Mouse (Mus musculus) gastrocnemius, adult 8-10 months (tissue): Measurements from ENCODE around the gene Il4i1. TPM values are rescaled to one million over a fixed set of nuclear protein-coding genes. Genes with fewer than 3 reads are reported as not detected.

ENCODE experiments used
- DNase-seq, 2 experiments: peaks; one replicate each; pipeline ENCODE4 v3.0.0; 2022; ENCODE audit warnings: low spot score in 2 of 2
- total RNA-seq, 4 experiments: library from RNA; stranded (reverse); gene quantifications; 2 replicates each; pipeline ENCODE4 v1.2.4; 2022

Il4i1 gene
- total RNA-seq, 4 experiments from 2014 or later = 1.8 to 4.4 (median 2.6) TPM

GRCm38 (mm10) chr7:44818751-44819235 is 2.6 kb downstream of the Il4i1 start:
- peak; percentile 65 to 67 for DNase-seq

GRCm38 (mm10) chr7:44819391-44819790 is 3.2 kb downstream of the Il4i1 start:
- DNase-seq = peak in 1 of 2 experiments; percentile 0

- DNase-seq = peak in 1 of 2 experiments; percentile 8
Measured at GRCm38 (mm10) chr7:44819863-44820262, 3.7 kb downstream of the Il4i1 start.

GRCm38 (mm10) chr7:44820525-44820924 is 4.3 kb downstream of the Il4i1 start:
- peak in 1 of 2 experiments; percentile 1 for DNase-seq

GRCm38 (mm10) chr7:44821666-44822448 is 5.7 kb downstream of the Il4i1 start:
- peak in 1 of 2 experiments; percentile 2 for DNase-seq

GRCm38 (mm10) chr7:44823409-44823808 is 7.2 kb downstream of the Il4i1 start:
- DNase-seq = peak in 1 of 2 experiments; percentile 1

GRCm38 (mm10) chr7:44824872-44825271 is 8.7 kb downstream of the Il4i1 start:
- DNase-seq = peak; percentile 57 to 67

GRCm38 (mm10) chr7:44826771-44827170 is 10.6 kb downstream of the Il4i1 start:
- DNase-seq = no peak

- no peak for DNase-seq
Measured at GRCm38 (mm10) chr7:44828706-44829105, 12.5 kb downstream of the Il4i1 start.

- no peak for DNase-seq
Measured at GRCm38 (mm10) chr7:44832763-44833162, 16.6 kb downstream of the Il4i1 start.

DNA sequence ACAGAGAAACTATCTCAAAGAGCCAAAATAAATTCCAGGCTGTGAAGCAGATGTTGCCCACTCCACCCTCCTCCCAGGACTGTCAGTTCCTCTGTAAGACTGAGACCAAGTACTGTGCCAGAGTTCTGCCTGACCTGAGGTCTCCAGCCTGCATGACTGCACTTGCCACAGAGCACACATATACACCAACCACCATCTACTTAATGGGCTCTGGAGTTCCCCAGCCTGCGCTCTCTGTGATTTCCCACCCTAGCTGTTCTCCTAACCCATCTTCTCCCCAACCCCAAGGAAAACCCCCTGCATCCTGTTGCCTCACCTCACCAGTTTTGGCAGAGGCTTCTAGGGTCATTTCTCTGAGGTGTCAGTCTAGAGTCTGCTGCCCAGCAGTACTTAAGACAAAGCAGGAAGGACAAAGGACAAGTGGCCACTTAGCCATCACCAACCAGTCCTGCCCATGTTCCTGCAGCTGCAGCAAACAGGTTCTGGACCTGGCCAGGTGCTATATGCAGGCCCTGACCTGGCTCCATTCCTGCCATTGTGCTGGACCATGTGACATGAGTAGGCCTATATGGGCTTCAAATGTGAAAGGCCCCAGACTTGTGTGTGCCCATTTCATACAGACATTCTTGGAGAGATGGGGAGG is 19.3 kb downstream of the Il4i1 start:
- DNase-seq = no peak

DNA sequence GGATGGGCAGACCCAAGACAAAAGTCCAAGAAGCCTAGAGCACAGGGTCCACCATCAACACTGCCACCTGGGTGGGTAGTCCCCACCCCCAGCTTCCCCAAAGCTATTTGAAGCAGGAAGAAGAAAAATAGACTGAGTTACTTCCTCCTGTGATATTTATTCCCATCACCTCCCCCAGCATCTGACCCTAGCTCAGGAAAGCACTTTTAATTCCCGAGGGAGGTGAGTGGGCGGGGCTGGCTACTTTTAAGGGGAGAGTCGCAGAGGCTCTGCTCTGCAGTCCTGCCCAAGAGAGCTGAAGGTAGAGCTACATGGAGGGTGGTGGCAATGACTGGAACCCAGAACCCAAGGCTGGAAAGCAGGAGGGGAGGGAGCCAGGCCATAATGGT is 19.8 kb downstream of the Il4i1 start:
- DNase-seq = no peak

GRCm38 (mm10) chr7:44836423-44837053 is 20.4 kb downstream of the Il4i1 start:
- DNase-seq = peak; percentile 70 to 80

GRCm38 (mm10) chr7:44838073-44838472 is 21.9 kb downstream of the Il4i1 start:
- DNase-seq = no peak

DNA sequence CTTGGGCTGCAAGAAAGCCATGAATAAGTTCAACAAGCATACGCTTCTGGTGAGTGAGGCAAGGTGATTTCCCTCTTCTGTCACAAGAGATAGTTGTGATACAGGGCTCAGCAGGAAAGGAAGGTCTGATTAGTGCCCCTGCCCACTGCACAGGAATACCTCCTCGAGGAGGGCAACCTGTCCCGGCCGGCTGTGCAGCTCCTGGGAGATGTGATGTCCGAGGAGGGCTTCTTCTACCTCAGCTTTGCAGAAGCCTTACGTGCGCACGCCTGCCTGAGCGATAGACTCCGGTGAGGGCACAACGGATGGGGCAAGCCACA is 22.9 kb downstream of the Il4i1 start:
- DNase-seq = no peak

GRCm38 (mm10) chr7:44839491-44840191 is 23.5 kb downstream of the Il4i1 start:
- DNase-seq = no peak

GRCm38 (mm10) chr7:44840426-44840825 is 24.2 kb downstream of the Il4i1 start:
- no peak for DNase-seq

- DNase-seq = no peak
Measured at GRCm38 (mm10) chr7:44841825-44842463, 25.8 kb downstream of the Il4i1 start.

DNA sequence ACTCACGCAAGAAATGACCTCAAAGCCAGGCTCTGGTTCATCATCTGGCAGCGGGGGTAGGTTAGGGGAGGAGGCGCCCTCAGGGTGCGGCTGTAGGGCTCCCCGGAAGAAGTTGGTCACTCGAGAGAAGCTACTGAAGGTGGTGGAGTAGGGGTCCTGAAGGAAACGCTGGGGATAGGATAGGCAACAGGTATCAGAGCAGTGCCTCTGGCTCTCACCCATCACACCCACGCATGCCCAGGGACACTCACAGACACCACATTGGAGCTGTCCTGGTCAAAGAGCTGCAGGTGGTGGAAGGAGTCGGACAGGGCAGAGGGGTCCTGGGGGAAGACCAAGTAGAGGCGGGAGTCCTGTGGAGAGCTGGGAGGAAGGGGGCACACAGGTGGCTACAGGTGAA is 28.8 kb downstream of the Il4i1 start:
- DNase-seq = no peak

DNA sequence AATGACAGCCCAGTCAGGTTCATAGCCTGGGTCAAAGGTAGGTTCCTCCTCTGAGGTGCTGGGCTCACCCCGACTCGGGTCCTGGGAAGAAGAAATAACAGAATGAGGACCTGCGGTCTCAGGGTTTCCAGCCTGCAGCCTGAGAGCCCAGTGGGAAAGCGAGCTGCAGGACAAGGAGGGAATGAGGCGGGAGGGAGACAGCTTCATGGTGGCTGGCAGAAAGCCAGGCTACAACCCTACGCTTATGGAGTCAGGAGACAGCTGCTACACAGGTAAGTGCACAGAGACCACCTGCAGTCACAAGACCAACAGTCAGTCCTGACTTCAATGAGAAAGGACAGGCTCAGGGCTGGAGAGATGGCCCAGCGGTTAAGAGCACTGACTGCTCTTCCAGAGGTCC is 30.6 kb downstream of the Il4i1 start:
- DNase-seq = no peak

GRCm38 (mm10) chr7:44847772-44848171 is 31.6 kb downstream of the Il4i1 start:
- no peak for DNase-seq
